Mouse (Mus musculus) left cerebral cortex, postnatal 36 days (tissue): ENCODE results near the gene Vmn1r189. TPM values are rescaled to one million over a fixed set of nuclear protein-coding genes. Genes with fewer than 3 reads are reported as not detected.
"Not testable (repeated sequence)": the region's sequence is repeated elsewhere in the genome, so short reads cannot be mapped to it uniquely, and the experiment has no call there.

Experiments
- DNase-seq, 2 experiments: peaks; one replicate each; pipeline ENCODE4 v3.0.0; 2021 to 2022; ENCODE audit warnings: low spot score in 2 of 2, mixed read lengths in 1 of 2
- intact Hi-C: fragments of 180-260 bp; cut with DNase I; formaldehyde crosslinking; loops from one replicate; pipeline ENCODE4 v1.15.1; 2025
- microRNA-seq: library from miRNA; unstranded; fragments of <30 nt; microRNA quantifications from one replicate; pipeline ENCODE4 v1.2.0, GENCODE M21; 2022
- total RNA-seq, 2 experiments: library from RNA; stranded (reverse); gene quantifications; 2 replicates each; pipeline ENCODE4 v1.2.3; 2021

The Vmn1r189 gene
- total RNA-seq, result not detected

- intact Hi-C loops, DNase-seq: not testable (repeated sequence)
Observed at GRCm38 (mm10) chr13:22105724-22106123, at the start of gene Vmn1r189. TSS of gene Vmn1r189 (minus strand) at chr13:22105824.

- DNase-seq, intact Hi-C loops: not testable (repeated sequence)
Observed at GRCm38 (mm10) chr13:22136495-22137293, 31.1 kb upstream of the Vmn1r189 start.

GRCm38 (mm10) chr13:22084140-22084539 lies 21.5 kb downstream of the Vmn1r189 start, which contains the start of gene Vmn1r188:
TSS of gene Vmn1r188 (plus strand) at chr13:22084440.
- DNase-seq, intact Hi-C loops: not testable (repeated sequence)

GRCm38 (mm10) chr13:22063468-22063867 lies 42.2 kb downstream of the Vmn1r189 start:
- intact Hi-C loops, result no loop called here
- no peak for DNase-seq

GRCm38 (mm10) chr13:22061422-22061821 lies 44.2 kb downstream of the Vmn1r189 start:
- intact Hi-C loops, result no loop called here
- DNase-seq, result no peak

GRCm38 (mm10) chr13:22053754-22054153 lies 51.9 kb downstream of the Vmn1r189 start:
- no peak for DNase-seq
- intact Hi-C loops, result loop anchor here (10.0 kb wide), 1 partner anchor 1351 kb away; no protein-coding TSS in a partner anchor

- intact Hi-C loops, result loop anchor here (10.0 kb wide), 1 partner anchor 1353 kb away; no protein-coding TSS in a partner anchor
Observed at GRCm38 (mm10) chr13:22051523-22051859, 54.1 kb downstream of the Vmn1r189 start.

GRCm38 (mm10) chr13:22050591-22051522 lies 54.8 kb downstream of the Vmn1r189 start:
- peak; percentile 86 to 90 for DNase-seq
- intact Hi-C loops, result loop anchor here (10.0 kb wide), 1 partner anchor 1354 kb away; no protein-coding TSS in a partner anchor

More at GRCm38 (mm10) chr13:22051523-22051859, 54.1 kb downstream of the Vmn1r189 start:
- no peak for DNase-seq

Small RNA genes within 50 kb of the gene (microRNA-seq; reads per million reads assigned to microRNA genes)
- not detected for gene Gm26300

Other genes with a start within 250 kb of the Vmn1r189 start
- gene Zfp184, start 160.7 kb downstream of the Vmn1r189 start, total RNA-seq, result 1 to 10 TPM; 3.7 to 4.2 TPM
- not detected for gene Pom121l2, start 124.6 kb downstream of the Vmn1r189 start, total RNA-seq
- 1 to 10 TPM in 1 of 2 experiments, under 1 TPM in 1; 0.34 to 1.1 TPM for gene Prss16, start 96.1 kb downstream of the Vmn1r189 start, total RNA-seq
- 10 to 100 TPM; 24.6 to 42.5 TPM for gene Hist1h2ah, start 70.3 kb downstream of the Vmn1r189 start, total RNA-seq
- gene Hist1h2bk, start 70.0 kb downstream of the Vmn1r189 start, total RNA-seq, result 10 to 100 TPM; 13.0 to 13.3 TPM
- 10 to 100 TPM; 65.2 to 73.2 TPM for gene Hist1h4i, start 64.5 kb downstream of the Vmn1r189 start, total RNA-seq
- gene Hist1h2ag, start 62.9 kb downstream of the Vmn1r189 start, total RNA-seq, result 10 to 100 TPM in 1 of 2 experiments, 1 to 10 TPM in 1; 8.3 to 11.2 TPM
- gene Hist1h2bj, start 62.6 kb downstream of the Vmn1r189 start, total RNA-seq, result 10 to 100 TPM; 11.8 to 12.9 TPM
- gene Vmn1r188, start 21.4 kb downstream of the Vmn1r189 start, total RNA-seq, result not detected
- not detected for gene Vmn1r191, start 78.1 kb upstream of the Vmn1r189 start, total RNA-seq
- gene Vmn1r192, start 85.3 kb upstream of the Vmn1r189 start, total RNA-seq, result not detected
- not detected for gene Vmn1r193, start 117.3 kb upstream of the Vmn1r189 start, total RNA-seq
- gene Vmn1r194, start 138.4 kb upstream of the Vmn1r189 start, total RNA-seq, result not detected
- gene Vmn1r195, start 164.7 kb upstream of the Vmn1r189 start, total RNA-seq, result not detected
- not detected for gene Vmn1r196, start 184.1 kb upstream of the Vmn1r189 start, total RNA-seq
- not detected for gene Vmn1r197, start 218.8 kb upstream of the Vmn1r189 start, total RNA-seq
- not detected for gene Vmn1r198, start 244.5 kb upstream of the Vmn1r189 start, total RNA-seq